10 mouse cellular contexts compared by ENCODE assay signal in genomic region chr4:86651686-86652384, GRCm38 (mm10). TPM values are rescaled to one million over a fixed set of nuclear protein-coding genes. Genes with fewer than 3 reads are reported as not detected.
DNase-seq lines count a peak whose midpoint lies in the region; ATAC-seq and TF ChIP-seq lines count a peak whose summit lies in the region.
"Had no signal": no experiment of that assay in that cellular context is flagged by ENCODE, and none has a peak within 500 bp of the region (broad histone marks: within the 10 kb centered on the region; RNA-seq: fewer than 3 reads in every experiment).

No protein-coding gene starts in this region.

- H3K27ac ChIP-seq in kidney, postnatal 0 days = no peak overlapping the region
- no peak overlapping the region for H3K27ac ChIP-seq in kidney, embryonic 15.5 days
- H3K27ac ChIP-seq: embryonic facial prominence, embryonic 12.5 days; limb, embryonic 12.5 days had no signal

- H3K9me3 ChIP-seq in kidney, postnatal 0 days (replicated peaks; ENCODE audit: low read length) = no peaks in the 10 kb centered on the region
- H3K9me3 ChIP-seq in kidney, embryonic 15.5 days (replicated peaks) = no peaks in the 10 kb centered on the region
- H3K9me3 ChIP-seq: embryonic facial prominence, embryonic 12.5 days; limb, embryonic 12.5 days had no signal

- H3K9ac ChIP-seq in kidney, postnatal 0 days (ENCODE audit: low read depth, low read length) = no peak overlapping the region
- H3K9ac ChIP-seq in kidney, embryonic 15.5 days = no peak overlapping the region
- H3K9ac ChIP-seq: embryonic facial prominence, embryonic 12.5 days; limb, embryonic 12.5 days had no signal

- no peak overlapping the region for H3K4me3 ChIP-seq in kidney, postnatal 0 days (replicated peaks; ENCODE audit: low read depth, low read length)
- no peak overlapping the region for H3K4me3 ChIP-seq in kidney, embryonic 15.5 days (replicated peaks)
- H3K4me3 ChIP-seq: embryonic facial prominence, embryonic 12.5 days; limb, embryonic 12.5 days had no signal

- WGBS in kidney, postnatal 0 days = 67% methylated on average over 10 of the region's 10 CpGs
- 72% methylated on average over 10 of the region's 10 CpGs for WGBS in kidney, embryonic 15.5 days

- H3K4me1 ChIP-seq in kidney, postnatal 0 days (replicated peaks; ENCODE audit: insufficient read depth, low read length) = no peaks in the 10 kb centered on the region
- no peaks in the 10 kb centered on the region for H3K4me1 ChIP-seq in kidney, embryonic 15.5 days
- H3K4me1 ChIP-seq: embryonic facial prominence, embryonic 12.5 days; limb, embryonic 12.5 days had no signal

- no peak for ATAC-seq in kidney, postnatal 0 days (replicated peaks; ENCODE audit: low FRiP score, low read depth)
- ATAC-seq in kidney, embryonic 15.5 days (replicated peaks; ENCODE audit: low FRiP score) = no peak
- peak; percentile 54; the same call in 1 of the 2 replicates for ATAC-seq in megakaryocyte progenitor cell, adult 5-6 weeks (replicated peaks; ENCODE audit: poor library complexity)

- DNase-seq in kidney, postnatal 0 days (ENCODE audit: low spot score) = no peak
- peak; percentile 42 for DNase-seq in ES-CJ7 (ENCODE audit: low read depth, low spot score)
- DNase-seq in cerebellum, postnatal 14 days = peak; percentile 57 to 60
- DNase-seq in testis, postnatal 14 days (ENCODE audit: low spot score) = no peak
- no peak for DNase-seq in gastrocnemius, postnatal 25 days
- DNase-seq in layer of hippocampus, adult 11-12 months (ENCODE audit: low spot score) = no peak

- no peak overlapping the region for H3K4me2 ChIP-seq in kidney, postnatal 0 days (ENCODE audit: low read length)
- no peak overlapping the region for H3K4me2 ChIP-seq in kidney, embryonic 15.5 days
- H3K4me2 ChIP-seq: embryonic facial prominence, embryonic 12.5 days; limb, embryonic 12.5 days had no signal

- H3K36me3 ChIP-seq in kidney, postnatal 0 days (ENCODE audit: insufficient read depth, low read length) = peaks cover 3% of the 10 kb centered on the region; the same call in 1 of the 2 replicates
- peaks cover 12% of the 10 kb centered on the region for H3K36me3 ChIP-seq in kidney, embryonic 15.5 days

- TF ChIP-seq CTCF in kidney, postnatal 0 days (IDR thresholded peaks at IDR 0.05; ENCODE audit: low read depth) = peak; percentile 72

- no peaks in the 10 kb centered on the region for H3K27me3 ChIP-seq in kidney, postnatal 0 days (ENCODE audit: insufficient read depth, low read length)
- no peaks in the 10 kb centered on the region for H3K27me3 ChIP-seq in kidney, embryonic 15.5 days
- H3K27me3 ChIP-seq: embryonic facial prominence, embryonic 12.5 days; limb, embryonic 12.5 days had no signal

RNA-seq across cellular contexts. Expression of gene Plin2, which starts 18.0 kb away (rescaled TPM):
- 64.5 and 68.9 TPM in 2 replicates for polyA plus RNA-seq in kidney, postnatal 0 days (2015; fragmentation: Nextera tagmentation; extraction: Ambion mirVana)
- polyA plus RNA-seq in kidney, embryonic 15.5 days (2015; fragmentation: Nextera tagmentation; extraction: Ambion mirVana) = 58.0 and 70.8 TPM in 2 replicates
- 40.5 and 58.5 TPM in 2 replicates for total RNA-seq in megakaryocyte progenitor cell, adult 5-6 weeks (2015)
- total RNA-seq in megakaryocyte progenitor cell, adult 5-6 weeks (2017) = 75.9 and 78.3 TPM in 2 replicates
- total RNA-seq in gastrocnemius, postnatal 25 days (2021) = 10 to 100 TPM; 58.2 to 75.2 TPM

RNA-seq across cellular contexts. Expression of gene Haus6, which starts 40.0 kb away (rescaled TPM):
- polyA plus RNA-seq in kidney, postnatal 0 days (2015; fragmentation: Nextera tagmentation; extraction: Ambion mirVana) = 8.9 and 10.6 TPM in 2 replicates
- 19.3 and 20.7 TPM in 2 replicates for polyA plus RNA-seq in kidney, embryonic 15.5 days (2015; fragmentation: Nextera tagmentation; extraction: Ambion mirVana)
- total RNA-seq in megakaryocyte progenitor cell, adult 5-6 weeks (2015) = 22.6 and 26.3 TPM in 2 replicates
- 28.4 and 35.1 TPM in 2 replicates for total RNA-seq in megakaryocyte progenitor cell, adult 5-6 weeks (2017)
- total RNA-seq in gastrocnemius, postnatal 25 days (2021) = 1 to 10 TPM; 4.8 to 5.5 TPM

Comparison
In these comparisons a context has a peak if more than half of its experiments do, and no peak if none do; other contexts are left out.
1. DNase-seq: peak in ES-CJ7 (single experiment) and cerebellum, postnatal 14 days (2 of 2); none in kidney, postnatal 0 days (single experiment), testis, postnatal 14 days (single experiment), gastrocnemius, postnatal 25 days (single experiment) and layer of hippocampus, adult 11-12 months (single experiment).